Mouse (Mus musculus) E14TG2a.4 (cell line): ENCODE results near the gene Olfr1371.

ENCODE experiments used
- H3K27me3 ChIP-seq: 2 replicates; pipeline ENCODE4 v1.6.1; 2014; ENCODE audit warnings: low read length, control low read depth; ENCODE audit not compliant: insufficient read depth
- H3K36me3 ChIP-seq: 2 replicates; pipeline ENCODE4 v1.6.1; 2014; ENCODE audit warnings: low read length, control low read depth; ENCODE audit not compliant: insufficient read depth
- H3K4me1 ChIP-seq: replicated peaks from 2 replicates; pipeline ENCODE4 v1.6.1; 2014; ENCODE audit warnings: low read depth, low read length, control low read depth
- H3K4me3 ChIP-seq: replicated peaks from 2 replicates; pipeline ENCODE4 v1.5.1; 2014; ENCODE audit warnings: mild to moderate bottlenecking, low read length
- H3K9me3 ChIP-seq: 2 replicates; pipeline ENCODE4 v1.6.1; 2014; ENCODE audit warnings: low read length, control low read depth
- CTCF ChIP-seq: conservative IDR thresholded peaks from 2 replicates; pipeline ENCODE4 v1.5.1; 2014; ENCODE audit warnings: low read length
- NANOG ChIP-seq: IDR thresholded peaks from 2 replicates; pipeline ENCODE4 v1.6.1; 2014; ENCODE audit warnings: borderline replicate concordance, low read length, mixed read lengths
- POU5F1 ChIP-seq: IDR thresholded peaks from 2 replicates; pipeline ENCODE4 v1.6.1; 2014; ENCODE audit warnings: low read length, borderline replicate concordance

Olfr1371 gene

GRCm38 (mm10) chr11:52251770-52252169, 38.0 kb upstream of the Olfr1371 start:
- Histone ChIP-seq H3K27me3 (no peaks in the 10 kb centered on the region), H3K36me3 (peaks cover 99% of the 10 kb centered on the region), H3K9me3 (no peaks in the 10 kb centered on the region), H3K4me3 (no peak overlapping the region), H3K4me1 (peaks cover 24% of the 10 kb centered on the region)
- TF ChIP-seq CTCF = no peak
- TF ChIP-seq NANOG = no peak

- no peak for TF ChIP-seq NANOG
- no peak for TF ChIP-seq CTCF
- TF ChIP-seq POU5F1 = no peak
- Histone ChIP-seq H3K36me3 (peaks cover 99% of the 10 kb centered on the region), H3K27me3 (no peaks in the 10 kb centered on the region), H3K9me3 (no peaks in the 10 kb centered on the region), H3K4me3 (no peak overlapping the region), H3K4me1 (peaks cover 18% of the 10 kb centered on the region)
Observed at GRCm38 (mm10) chr11:52249452-52249851, 35.7 kb upstream of the Olfr1371 start.

GRCm38 (mm10) chr11:52240898-52241542, 27.2 kb upstream of the Olfr1371 start:
- no peaks in the 10 kb centered on the region for H3K27me3 ChIP-seq
- no peaks in the 10 kb centered on the region for H3K9me3 ChIP-seq
- H3K36me3 ChIP-seq = peaks cover 94% of the 10 kb centered on the region
- no peak overlapping the region for H3K4me3 ChIP-seq
- TF ChIP-seq CTCF (no peak), NANOG (peak; percentile 17; the same call in 1 of the 2 replicates), POU5F1 (no peak)
- H3K4me1 ChIP-seq = peaks cover 36% of the 10 kb centered on the region

- peaks cover 75% of the 10 kb centered on the region for H3K4me1 ChIP-seq
- H3K9me3 ChIP-seq = no peaks in the 10 kb centered on the region
- TF ChIP-seq NANOG = no peak
- TF ChIP-seq POU5F1 = no peak
- TF ChIP-seq CTCF = no peak
- H3K36me3 ChIP-seq = peaks cover 51% of the 10 kb centered on the region
- H3K27me3 ChIP-seq = no peaks in the 10 kb centered on the region
- H3K4me3 ChIP-seq = peak overlapping the region; percentile 99
Observed at GRCm38 (mm10) chr11:52234509-52234908, 20.7 kb upstream of the Olfr1371 start.

- Histone ChIP-seq H3K9me3 (no peaks in the 10 kb centered on the region), H3K27me3 (no peaks in the 10 kb centered on the region), H3K36me3 (peaks cover 46% of the 10 kb centered on the region), H3K4me1 (peaks cover 76% of the 10 kb centered on the region), H3K4me3 (peak overlapping the region; percentile 99)
- TF ChIP-seq CTCF (no peak), NANOG (no peak), POU5F1 (no peak)
Observed at GRCm38 (mm10) chr11:52233906-52234305, 20.1 kb upstream of the Olfr1371 start.

- Histone ChIP-seq H3K36me3 (peaks cover 38% of the 10 kb centered on the region), H3K4me1 (peaks cover 79% of the 10 kb centered on the region), H3K4me3 (peak overlapping the region; percentile 99), H3K27me3 (no peaks in the 10 kb centered on the region), H3K9me3 (no peaks in the 10 kb centered on the region)
- TF ChIP-seq POU5F1 (no peak), NANOG (no peak), CTCF (no peak)
Observed at GRCm38 (mm10) chr11:52233043-52233653, 19.4 kb upstream of the Olfr1371 start.

GRCm38 (mm10) chr11:52231606-52232541, 18.1 kb upstream of the Olfr1371 start, which contains the start of gene Skp1a:
Skp1a (plus strand) TSS chr11:52231995.
- peak within 1 kb of the TSS; percentile 99 for H3K4me3 ChIP-seq
- no peaks in the 10 kb centered on the region for H3K27me3 ChIP-seq
- no peaks in the 10 kb centered on the region for H3K9me3 ChIP-seq
- peaks cover 82% of the 10 kb centered on the region for H3K4me1 ChIP-seq
- peaks cover 26% of the 10 kb centered on the region for H3K36me3 ChIP-seq
- no peak for TF ChIP-seq POU5F1
- TF ChIP-seq CTCF = no peak
- TF ChIP-seq NANOG = no peak

- Histone ChIP-seq H3K9me3 (no peaks in the 10 kb centered on the region), H3K36me3 (peaks cover 14% of the 10 kb centered on the region), H3K4me1 (peaks cover 82% of the 10 kb centered on the region), H3K4me3 (peak overlapping the region; percentile 99), H3K27me3 (no peaks in the 10 kb centered on the region)
- no peak for TF ChIP-seq POU5F1
- no peak for TF ChIP-seq NANOG
- no peak for TF ChIP-seq CTCF
Observed at GRCm38 (mm10) chr11:52230694-52231093, 16.9 kb upstream of the Olfr1371 start.
